Mouse (Mus musculus) heart, embryonic 15.5 days (tissue): Measurements from ENCODE around the gene Gse1. TPM values are rescaled to one million over a fixed set of nuclear protein-coding genes. Genes with fewer than 3 reads are reported as not detected.

ENCODE experiments used
- ATAC-seq: fragments of 200-750 bp; cut with Nextera tagmentation; replicated peaks from 2 replicates; pipeline ENCODE4 v1.8.0; 2017; ENCODE audit warnings: low read depth, moderate TSS enrichment; ENCODE audit not compliant: insufficient number of reproducible peaks, insufficient read depth, low FRiP score
- H3K27ac ChIP-seq: fragments of 300-500 bp; sonication (generic); 2 replicates; pipeline ENCODE4 v1.5.1; 2015; ENCODE audit warnings: mild to moderate bottlenecking, inconsistent platforms
- H3K27me3 ChIP-seq: fragments of 300-500 bp; sonication (generic); 2 replicates; pipeline ENCODE4 v1.6.1; 2015; ENCODE audit warnings: inconsistent platforms
- H3K36me3 ChIP-seq: fragments of 300-500 bp; sonication (generic); 2 replicates; pipeline ENCODE4 v1.6.1; 2015; ENCODE audit warnings: mild to moderate bottlenecking, inconsistent platforms
- H3K4me1 ChIP-seq: fragments of 300-500 bp; sonication (generic); replicated peaks from 2 replicates; pipeline ENCODE4 v1.6.1; 2015; ENCODE audit warnings: inconsistent platforms
- H3K4me2 ChIP-seq: fragments of 300-500 bp; sonication (generic); 2 replicates; pipeline ENCODE4 v1.6.1; 2015; ENCODE audit warnings: inconsistent platforms, mild to moderate bottlenecking, moderate library complexity
- H3K4me3 ChIP-seq: fragments of 300-500 bp; sonication (generic); 2 replicates; pipeline ENCODE4 v1.5.1; 2015; ENCODE audit warnings: mild to moderate bottlenecking, inconsistent platforms
- H3K9ac ChIP-seq: fragments of 300-500 bp; sonication (generic); 2 replicates; pipeline ENCODE4 v1.6.1; 2015; ENCODE audit warnings: mild to moderate bottlenecking, inconsistent platforms
- H3K9me3 ChIP-seq: fragments of 300-500 bp; sonication (generic); replicated peaks from 2 replicates; pipeline ENCODE4 v1.6.1; 2016; ENCODE audit warnings: inconsistent platforms
- WGBS: fragments of 180-500 bp; shearing (Covaris S2); methylation state at CpG from one replicate; pipeline ENCODE4 v1.1.7; 2015; ENCODE audit warnings: mixed read lengths; 5-methylcytosine and 5-hydroxymethylcytosine counted together
- polyA plus RNA-seq: library from polyadenylated mRNA; unstranded; fragments of >200 nt; fragmentation: Nextera tagmentation; extraction: Ambion mirVana; gene quantifications from 2 replicates; pipeline ENCODE4 v1.2.1, GENCODE M21; 2015

Gse1 gene
- 8.9 and 10.8 TPM in 2 replicates for polyA plus RNA-seq

GRCm38 (mm10) chr8:120227891-120228591 is at the start of gene Gse1:
Gene Gse1 (plus strand): TSS chr8:120228456.
- H3K27me3 ChIP-seq, result peaks cover 22% of the 10 kb centered on the region
- no peaks in the 10 kb centered on the region for H3K36me3 ChIP-seq
- peak within 1 kb of the TSS; percentile 99 for H3K4me2 ChIP-seq
- H3K4me1 ChIP-seq, result peaks cover 53% of the 10 kb centered on the region
- peak; percentile 73 for ATAC-seq
- no peak within 1 kb of the TSS for H3K27ac ChIP-seq
- 7% methylated on average over 37 of the region's 52 CpGs for WGBS
- H3K4me3 ChIP-seq, result peak within 1 kb of the TSS; percentile 54
- peak within 1 kb of the TSS; percentile 56 for H3K9ac ChIP-seq
- H3K9me3 ChIP-seq, result no peaks in the 10 kb centered on the region

GRCm38 (mm10) chr8:120179027-120179431 is 49.2 kb upstream of the Gse1 start:
- ATAC-seq, result peak; percentile 44
- under 1% methylated on average over 10 of the region's 10 CpGs for WGBS
- Histone ChIP-seq H3K4me3 (peak overlapping the region; percentile 35), H3K4me2 (peak overlapping the region; percentile 64), H3K9me3 (no peaks in the 10 kb centered on the region), H3K27me3 (peaks cover 40% of the 10 kb centered on the region), H3K9ac (no peak overlapping the region), H3K36me3 (no peaks in the 10 kb centered on the region), H3K4me1 (peaks cover 25% of the 10 kb centered on the region), H3K27ac (no peak overlapping the region)

GRCm38 (mm10) chr8:120180445-120180970 is 47.7 kb upstream of the Gse1 start:
- no peak overlapping the region for H3K4me3 ChIP-seq
- 70% methylated on average over 7 of the region's 7 CpGs for WGBS
- H3K9ac ChIP-seq, result no peak overlapping the region
- peaks cover 28% of the 10 kb centered on the region for H3K27me3 ChIP-seq
- H3K27ac ChIP-seq, result no peak overlapping the region
- no peaks in the 10 kb centered on the region for H3K36me3 ChIP-seq
- H3K4me1 ChIP-seq, result peaks cover 39% of the 10 kb centered on the region
- H3K4me2 ChIP-seq, result no peak overlapping the region
- H3K9me3 ChIP-seq, result no peaks in the 10 kb centered on the region
- ATAC-seq, result no peak

- Histone ChIP-seq H3K27ac (no peak overlapping the region), H3K4me2 (no peak overlapping the region), H3K9ac (no peak overlapping the region), H3K4me1 (peaks cover 47% of the 10 kb centered on the region), H3K27me3 (peaks cover 21% of the 10 kb centered on the region), H3K4me3 (no peak overlapping the region), H3K36me3 (no peaks in the 10 kb centered on the region), H3K9me3 (no peaks in the 10 kb centered on the region)
- ATAC-seq, result no peak
- WGBS, result 90% methylated on average over 5 of the region's 5 CpGs
Measured at GRCm38 (mm10) chr8:120181274-120181673, 47.0 kb upstream of the Gse1 start.

GRCm38 (mm10) chr8:120181861-120182414 is 46.3 kb upstream of the Gse1 start:
- ATAC-seq, result no peak
- H3K36me3 ChIP-seq, result no peaks in the 10 kb centered on the region
- H3K27ac ChIP-seq, result no peak overlapping the region
- H3K27me3 ChIP-seq, result peaks cover 14% of the 10 kb centered on the region
- peaks cover 49% of the 10 kb centered on the region for H3K4me1 ChIP-seq
- H3K9me3 ChIP-seq, result no peaks in the 10 kb centered on the region
- H3K9ac ChIP-seq, result no peak overlapping the region
- WGBS, result 59% methylated on average over 4 of the region's 4 CpGs
- no peak overlapping the region for H3K4me2 ChIP-seq
- no peak overlapping the region for H3K4me3 ChIP-seq

- Histone ChIP-seq H3K36me3 (no peaks in the 10 kb centered on the region), H3K4me1 (peaks cover 36% of the 10 kb centered on the region), H3K9ac (no peak overlapping the region), H3K27ac (no peak overlapping the region), H3K27me3 (no peaks in the 10 kb centered on the region), H3K4me3 (no peak overlapping the region), H3K4me2 (no peak overlapping the region), H3K9me3 (no peaks in the 10 kb centered on the region)
- peak; percentile 18; the same call in 1 of the 2 replicates for ATAC-seq
- 24% methylated on average over 9 of the region's 9 CpGs for whole genome bisulfite sequencing
Measured at GRCm38 (mm10) chr8:120184366-120184765, 43.9 kb upstream of the Gse1 start.

- WGBS, result 26% methylated on average over 16 of the region's 17 CpGs
- Histone ChIP-seq H3K4me2 (peak overlapping the region; percentile 13; the same call in 1 of the 2 replicates), H3K9ac (peak overlapping the region; percentile 12), H3K36me3 (no peaks in the 10 kb centered on the region), H3K4me1 (peaks cover 41% of the 10 kb centered on the region), H3K9me3 (no peaks in the 10 kb centered on the region), H3K27ac (peak overlapping the region; percentile 56), H3K27me3 (no peaks in the 10 kb centered on the region), H3K4me3 (no peak overlapping the region)
- ATAC-seq, result no peak; the same call in 1 of the 2 replicates
Measured at GRCm38 (mm10) chr8:120184850-120185792, 43.1 kb upstream of the Gse1 start.

- Histone ChIP-seq H3K27me3 (no peaks in the 10 kb centered on the region), H3K4me2 (no peak overlapping the region), H3K9ac (no peak overlapping the region), H3K27ac (no peak overlapping the region; the same call in 1 of the 2 replicates), H3K9me3 (no peaks in the 10 kb centered on the region), H3K4me1 (peaks cover 53% of the 10 kb centered on the region), H3K4me3 (no peak overlapping the region), H3K36me3 (no peaks in the 10 kb centered on the region)
- 54% methylated on average over 8 of the region's 8 CpGs for WGBS
- ATAC-seq, result no peak
Measured at GRCm38 (mm10) chr8:120186454-120186853, 41.8 kb upstream of the Gse1 start.

- Histone ChIP-seq H3K27me3 (no peaks in the 10 kb centered on the region), H3K4me1 (peaks cover 58% of the 10 kb centered on the region), H3K4me2 (no peak overlapping the region), H3K4me3 (no peak overlapping the region), H3K9ac (no peak overlapping the region), H3K36me3 (no peaks in the 10 kb centered on the region), H3K9me3 (no peaks in the 10 kb centered on the region), H3K27ac (no peak overlapping the region)
- ATAC-seq, result no peak
- WGBS, result 79% methylated on average over 6 of the region's 6 CpGs
Measured at GRCm38 (mm10) chr8:120188510-120188909, 39.7 kb upstream of the Gse1 start.

GRCm38 (mm10) chr8:120189440-120189839 is 38.8 kb upstream of the Gse1 start:
- Histone ChIP-seq H3K4me1 (peaks cover 53% of the 10 kb centered on the region), H3K9ac (no peak overlapping the region), H3K9me3 (no peaks in the 10 kb centered on the region), H3K27ac (no peak overlapping the region), H3K27me3 (no peaks in the 10 kb centered on the region), H3K36me3 (no peaks in the 10 kb centered on the region), H3K4me3 (no peak overlapping the region), H3K4me2 (no peak overlapping the region)
- no peak for ATAC-seq
- 70% methylated on average over 6 of the region's 6 CpGs for WGBS
